Mouse (Mus musculus) fibroblast of lung, adult 2 months (primary cell): ENCODE measurements around the gene Arrb2.
"Not testable (repeated sequence)": the region's sequence is repeated elsewhere in the genome, so short reads cannot be mapped to it uniquely, and the experiment has no call there.

Experiments
- DNase-seq: peaks from one replicate; pipeline ENCODE4 v3.0.0-alpha.2; 2011; ENCODE audit warnings: low read depth

The Arrb2 gene

GRCm38 (mm10) chr11:70444667-70445066, 12.2 kb downstream of the Arrb2 start:
- DNase-seq, result no peak

- DNase-seq, result no peak
Measured at GRCm38 (mm10) chr11:70446756-70447155, 14.3 kb downstream of the Arrb2 start.

- DNase-seq, result no peak
Measured at GRCm38 (mm10) chr11:70447373-70447772, 14.9 kb downstream of the Arrb2 start.

- DNase-seq, result no peak
Measured at GRCm38 (mm10) chr11:70450926-70451325, 18.5 kb downstream of the Arrb2 start.

- DNase-seq, result peak; percentile 97
Measured at GRCm38 (mm10) chr11:70451797-70452498, 19.5 kb downstream of the Arrb2 start, which contains the start of gene Med11. Med11 (plus strand) TSS chr11:70451919.

- no peak for DNase-seq
Measured at GRCm38 (mm10) chr11:70453261-70454044, 21.0 kb downstream of the Arrb2 start.

GRCm38 (mm10) chr11:70458688-70459600, 26.5 kb downstream of the Arrb2 start, which contains the start of gene Zmynd15:
Zmynd15 (plus strand) TSS chr11:70459433.
- DNase-seq, result no peak

- DNase-seq, result no peak
Measured at GRCm38 (mm10) chr11:70459601-70460101, 27.2 kb downstream of the Arrb2 start, which contains the start of gene Cxcl16. Cxcl16 (minus strand) TSS chr11:70459984.

GRCm38 (mm10) chr11:70463970-70464369, 31.5 kb downstream of the Arrb2 start:
- no peak for DNase-seq

- no peak for DNase-seq
Measured at GRCm38 (mm10) chr11:70465211-70465610, 32.8 kb downstream of the Arrb2 start.

GRCm38 (mm10) chr11:70465824-70466223, 33.4 kb downstream of the Arrb2 start:
- DNase-seq, result no peak

- DNase-seq, result no peak
Measured at GRCm38 (mm10) chr11:70467902-70468619, 35.6 kb downstream of the Arrb2 start.

GRCm38 (mm10) chr11:70469764-70470163, 37.3 kb downstream of the Arrb2 start:
- DNase-seq, result no peak

GRCm38 (mm10) chr11:70472716-70473115, 40.3 kb downstream of the Arrb2 start:
- no peak for DNase-seq

GRCm38 (mm10) chr11:70473291-70473690, 40.9 kb downstream of the Arrb2 start:
- not testable (repeated sequence) for DNase-seq

- no peak for DNase-seq
Measured at GRCm38 (mm10) chr11:70474872-70475534, 42.6 kb downstream of the Arrb2 start.

GRCm38 (mm10) chr11:70485498-70485897, 53.1 kb downstream of the Arrb2 start:
- DNase-seq, result no peak

- DNase-seq, result no peak
Measured at GRCm38 (mm10) chr11:70487816-70488215, 55.4 kb downstream of the Arrb2 start.

- no peak for DNase-seq
Measured at GRCm38 (mm10) chr11:70489138-70489537, 56.7 kb downstream of the Arrb2 start.

GRCm38 (mm10) chr11:70489684-70490083, 57.2 kb downstream of the Arrb2 start:
- no peak for DNase-seq
